Mouse (Mus musculus): ENCODE data around the gene Bcr.

- no peak for TF ChIP-seq CTCF (IDR thresholded peaks at IDR 0.05; ENCODE audit: borderline replicate concordance, insufficient read depth, low read length)
- TF ChIP-seq POLR2A (IDR thresholded peaks at IDR 0.05; ENCODE audit: low read depth, low read length) = no peak
These were observed 161.7 kb downstream of the Bcr start for GRCm38 (mm10) chr10:75221936-75222610.
